Comparison of ENCODE assay signal across 8 mouse cellular contexts in the genomic region with DNA sequence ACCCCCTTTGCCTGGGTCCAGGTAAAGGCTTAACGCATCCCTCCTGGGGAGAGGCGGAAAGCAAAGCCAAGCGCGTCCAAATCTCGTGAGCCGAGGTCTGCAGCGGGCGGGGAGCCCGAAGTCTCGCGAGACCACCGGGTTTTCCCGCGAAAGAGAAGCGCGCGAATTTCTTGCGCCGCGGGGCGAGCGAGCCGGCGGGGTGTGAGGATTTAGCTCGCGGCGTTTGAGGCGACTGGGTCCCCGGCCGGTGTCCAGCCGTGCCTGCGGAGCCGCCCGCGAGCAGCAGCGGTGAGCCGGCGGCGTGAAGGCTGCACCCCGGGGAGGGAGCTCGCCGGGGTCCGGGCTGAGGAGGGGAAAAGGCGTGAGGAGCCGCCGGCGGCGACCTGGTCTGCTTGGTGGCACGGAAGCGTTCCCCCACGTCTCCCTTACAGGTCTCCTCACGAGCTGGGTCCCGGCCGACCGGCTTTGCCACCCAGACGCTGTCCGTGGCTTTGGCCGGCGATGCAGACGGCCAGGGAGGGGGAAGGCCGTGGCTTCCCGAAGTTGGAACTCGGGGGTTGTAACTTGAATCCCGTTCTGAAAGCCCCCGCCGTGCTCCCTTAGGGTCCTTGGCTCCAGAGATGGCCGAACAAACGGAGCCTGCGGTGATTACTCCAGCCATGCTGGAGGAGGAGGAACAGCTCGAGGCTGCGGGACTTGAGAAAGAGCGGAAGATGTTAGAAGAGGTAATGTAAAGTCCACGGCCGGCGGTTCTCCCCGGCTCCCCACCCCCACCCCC. TPM values are rescaled to one million over a fixed set of nuclear protein-coding genes. Genes with fewer than 3 reads are reported as not detected.
DNase-seq lines count a peak whose midpoint lies in the region; ATAC-seq and TF ChIP-seq lines count a peak whose summit lies in the region.

Hells (plus strand) TSS at position 128 of the 778 bp plus-strand sequence.

- H3K36me3 ChIP-seq in embryonic facial prominence, embryonic 14.5 days (ENCODE audit: control insufficient read depth, insufficient read depth, low read length), result peaks cover 14% of the 10 kb centered on the region
- peaks cover 13% of the 10 kb centered on the region for H3K36me3 ChIP-seq in limb, embryonic 14.5 days (ENCODE audit: control insufficient read depth, insufficient read depth, low read length)
- 0 out of 2 replicates have a peak, but pooled peaks cover 2% of the 10 kb centered on the region for H3K36me3 ChIP-seq in midbrain, embryonic 16.5 days (ENCODE audit: control insufficient read depth, insufficient read depth, low read length)
- peaks cover 2% of the 10 kb centered on the region; the same call in 1 of the 2 replicates for H3K36me3 ChIP-seq in spleen, adult 2 months (ENCODE audit: control insufficient read depth, insufficient read depth, low read length)

- H3K9ac ChIP-seq in embryonic facial prominence, embryonic 14.5 days (ENCODE audit: low read depth, low read length), result peak within 1 kb of the TSS; percentile 97
- peak within 1 kb of the TSS; percentile 89 for H3K9ac ChIP-seq in limb, embryonic 14.5 days (ENCODE audit: low read depth, low read length, severe bottlenecking)
- peak within 1 kb of the TSS; percentile 68 for H3K9ac ChIP-seq in midbrain, embryonic 16.5 days (ENCODE audit: low read depth, low read length)

- peak within 1 kb of the TSS; percentile 88 for H3K4me2 ChIP-seq in embryonic facial prominence, embryonic 14.5 days (ENCODE audit: low read depth, low read length)
- peak within 1 kb of the TSS; percentile 83 for H3K4me2 ChIP-seq in limb, embryonic 14.5 days (replicated peaks; ENCODE audit: low read depth, low read length, severe bottlenecking)
- peak within 1 kb of the TSS; percentile 100 for H3K4me2 ChIP-seq in midbrain, embryonic 16.5 days (ENCODE audit: low read length)

- WGBS in bone marrow, adult 2 months, result under 1% methylated on average over 76 of the region's 76 CpGs
- under 1% methylated on average over 37 of the region's 76 CpGs for WGBS in embryonic facial prominence, embryonic 14.5 days
- WGBS in limb, embryonic 14.5 days, result under 1% methylated on average over 55 of the region's 76 CpGs
- under 1% methylated on average over 74 of the region's 76 CpGs for WGBS in midbrain, embryonic 16.5 days
- under 1% methylated on average over 76 of the region's 76 CpGs for WGBS in spleen, adult 2 months

- DNase-seq in A20 (ENCODE audit: low read depth, low spot score), result peak; percentile 96
- peak; percentile 95 for DNase-seq in embryonic facial prominence, embryonic 14.5 days (ENCODE audit: low spot score)
- DNase-seq in heart, adult 9 months (ENCODE audit: low spot score in 2 of 2), result peak; percentile 64 to 70
- DNase-seq in kidney, adult 9 months, result peak; percentile 72
- DNase-seq in limb, embryonic 14.5 days (ENCODE audit: low spot score), result peak; percentile 86
- peak; percentile 77 to 86 for DNase-seq in spleen, adult 2 months (ENCODE audit: low read depth in 1 of 2, low spot score in 2 of 2)

- no peaks in the 10 kb centered on the region for H3K9me3 ChIP-seq in embryonic facial prominence, embryonic 14.5 days (ENCODE audit: control insufficient read depth, low read length)
- no peaks in the 10 kb centered on the region for H3K9me3 ChIP-seq in limb, embryonic 14.5 days (ENCODE audit: control insufficient read depth, low read length)
- H3K9me3 ChIP-seq in midbrain, embryonic 16.5 days (replicated peaks; ENCODE audit: control insufficient read depth, low read length, poor library complexity, severe bottlenecking), result no peaks in the 10 kb centered on the region

- H3K4me3 ChIP-seq in bone marrow, adult 2 months (replicated peaks; ENCODE audit: control insufficient read depth, low read depth, low read length), result peak within 1 kb of the TSS; percentile 94
- H3K4me3 ChIP-seq in embryonic facial prominence, embryonic 14.5 days (ENCODE audit: low read depth, low read length), result peak within 1 kb of the TSS; percentile 86
- H3K4me3 ChIP-seq in limb, embryonic 14.5 days (replicated peaks; ENCODE audit: low read length), result peak within 1 kb of the TSS; percentile 90
- H3K4me3 ChIP-seq in midbrain, embryonic 16.5 days (ENCODE audit: low read depth, low read length), result peak within 1 kb of the TSS; percentile 91
- H3K4me3 ChIP-seq in spleen, adult 2 months (ENCODE audit: extremely low read depth, insufficient read depth, insufficient read length), result peak within 1 kb of the TSS; percentile 85

- H3K4me1 ChIP-seq in bone marrow, adult 2 months (ENCODE audit: control insufficient read depth, insufficient read depth, low read length), result no peaks in the 10 kb centered on the region; the same call in 1 of the 2 replicates
- peaks cover 7% of the 10 kb centered on the region for H3K4me1 ChIP-seq in embryonic facial prominence, embryonic 14.5 days (ENCODE audit: control insufficient read depth, insufficient read depth, low read length)
- peaks cover 6% of the 10 kb centered on the region for H3K4me1 ChIP-seq in limb, embryonic 14.5 days (ENCODE audit: control insufficient read depth, insufficient read depth, low read length)
- H3K4me1 ChIP-seq in midbrain, embryonic 16.5 days (ENCODE audit: control insufficient read depth, insufficient read depth, low read length), result peaks cover 11% of the 10 kb centered on the region; the same call in 1 of the 2 replicates
- peaks cover 2% of the 10 kb centered on the region; the same call in 1 of the 2 replicates for H3K4me1 ChIP-seq in spleen, adult 2 months (ENCODE audit: control insufficient read depth, insufficient read depth, insufficient read length)

- ATAC-seq in embryonic facial prominence, embryonic 14.5 days (ENCODE audit: low read depth), result peak; percentile 95
- ATAC-seq in limb, embryonic 14.5 days (ENCODE audit: low FRiP score, low read depth), result peak; percentile 92
- ATAC-seq in midbrain, embryonic 16.5 days, result peak; percentile 95

- TF ChIP-seq CTCF in bone marrow, adult 2 months (IDR thresholded peaks at IDR 0.05; ENCODE audit: control insufficient read depth, insufficient read depth, low read length), result no peak
- no peak for TF ChIP-seq CTCF in spleen, adult 2 months (IDR thresholded peaks at IDR 0.05; ENCODE audit: extremely low read depth, insufficient read depth, insufficient read length, insufficient replicate concordance)

- peak within 1 kb of the TSS; percentile 67 for H3K27ac ChIP-seq in bone marrow, adult 2 months (ENCODE audit: control insufficient read depth, insufficient read depth, low read depth, low read length, poor library complexity)
- H3K27ac ChIP-seq in embryonic facial prominence, embryonic 14.5 days (replicated peaks; ENCODE audit: low read depth, low read length), result peak within 1 kb of the TSS; percentile 80
- peak within 1 kb of the TSS; percentile 80 for H3K27ac ChIP-seq in limb, embryonic 14.5 days (replicated peaks; ENCODE audit: low read depth, low read length)
- H3K27ac ChIP-seq in midbrain, embryonic 16.5 days (ENCODE audit: low read length), result no peak within 1 kb of the TSS
- peak within 1 kb of the TSS; percentile 59 for H3K27ac ChIP-seq in spleen, adult 2 months (ENCODE audit: insufficient read depth, low read length)

- H3K27me3 ChIP-seq in embryonic facial prominence, embryonic 14.5 days (replicated peaks; ENCODE audit: control insufficient read depth, insufficient read depth, low read length), result no peaks in the 10 kb centered on the region
- H3K27me3 ChIP-seq in limb, embryonic 14.5 days (ENCODE audit: control insufficient read depth, insufficient read depth, low read length), result no peaks in the 10 kb centered on the region
- no peaks in the 10 kb centered on the region for H3K27me3 ChIP-seq in midbrain, embryonic 16.5 days (ENCODE audit: control insufficient read depth, insufficient read depth, low read depth, low read length)
- no peaks in the 10 kb centered on the region for H3K27me3 ChIP-seq in spleen, adult 2 months (ENCODE audit: control insufficient read depth, insufficient read depth, low read length)

- TF ChIP-seq POLR2A in bone marrow, adult 2 months (IDR thresholded peaks at IDR 0.05; ENCODE audit: borderline replicate concordance, control insufficient read depth, low read depth, low read length), result peak; percentile 77; the same call in 1 of the 2 replicates
- TF ChIP-seq POLR2A in limb, embryonic 14.5 days (IDR thresholded peaks at IDR 0.05; ENCODE audit: borderline replicate concordance, extremely low read depth, insufficient read depth, insufficient read length), result peak; percentile 67; the same call in 1 of the 2 replicates
- no peak for TF ChIP-seq POLR2A in spleen, adult 2 months (IDR thresholded peaks at IDR 0.05; ENCODE audit: low read depth, low read length)

RNA-seq across cellular contexts. Expression of gene Hells, which starts in this region (rescaled TPM):
- 23.1 and 53.7 TPM in 2 replicates for polyA plus RNA-seq in bone marrow, adult 2 months (2011; ENCODE audit: insufficient read depth, insufficient read length, low replicate concordance, missing spikeins)
- polyA plus RNA-seq in embryonic facial prominence, embryonic 14.5 days (2014; fragmentation: Nextera tagmentation; extraction: Ambion mirVana), result 35.4 and 39.3 TPM in 2 replicates
- 18.5 and 23.3 TPM in 2 replicates for polyA plus RNA-seq in limb, embryonic 14.5 days (2012; rRNA removed)
- polyA plus RNA-seq in limb, embryonic 14.5 days (2014; fragmentation: Nextera tagmentation; extraction: Ambion mirVana), result 35.3 and 43.0 TPM in 2 replicates
- 7.3 and 10.1 TPM in 2 replicates for polyA plus RNA-seq in midbrain, embryonic 16.5 days (2015; fragmentation: Nextera tagmentation; extraction: Ambion mirVana)
- 0.79 and 0.87 TPM in 2 replicates for polyA plus RNA-seq in spleen, adult 2 months (2012; rRNA removed)

Comparison
In these comparisons a context has a peak if more than half of its experiments do, and no peak if none do; other contexts are left out.
1. Peak in DNase-seq, H3K4me3 ChIP-seq and H3K27ac ChIP-seq in spleen, adult 2 months; RNA of the gene not detected or under 1 TPM.